Mouse (Mus musculus): ENCODE results near the gene Prkcb. TPM values are rescaled to one million over a fixed set of nuclear protein-coding genes. Genes with fewer than 3 reads are reported as not detected.

The Prkcb gene
- polyA plus RNA-seq, 1 experiment from 2014 or later, result 10.5 TPM

GRCm38 (mm10) chr7:122570407-122570806, 281.9 kb downstream of the Prkcb start:
- no peak overlapping the region for H3K4me2 ChIP-seq
- WGBS, result 42% methylated on average over 4 of the region's 4 CpGs
- no peak overlapping the region for H3K27ac ChIP-seq (ENCODE audit: poor library complexity, severe bottlenecking)
- peaks cover 11% of the 10 kb centered on the region for H3K4me1 ChIP-seq (replicated peaks)
- no peak overlapping the region for H3K4me3 ChIP-seq
- no peak for ATAC-seq (ENCODE audit: insufficient number of reproducible peaks, low FRiP score)
- no peaks in the 10 kb centered on the region for H3K9me3 ChIP-seq (replicated peaks)
- H3K27me3 ChIP-seq (replicated peaks), result no peaks in the 10 kb centered on the region
- H3K9ac ChIP-seq, result no peak overlapping the region
- no peaks in the 10 kb centered on the region for H3K36me3 ChIP-seq

- WGBS, result 86% methylated on average over 3 of the region's 3 CpGs
- no peaks in the 10 kb centered on the region for H3K36me3 ChIP-seq
- H3K4me1 ChIP-seq (replicated peaks), result 0 out of 2 replicates have a peak, but pooled peaks cover 3% of the 10 kb centered on the region
- no peaks in the 10 kb centered on the region for H3K27me3 ChIP-seq (replicated peaks)
- H3K4me3 ChIP-seq, result no peak overlapping the region
- H3K27ac ChIP-seq (ENCODE audit: poor library complexity, severe bottlenecking), result no peak overlapping the region
- no peak for ATAC-seq (ENCODE audit: insufficient number of reproducible peaks, low FRiP score)
- no peak overlapping the region for H3K9ac ChIP-seq
- H3K4me2 ChIP-seq, result no peak overlapping the region
- H3K9me3 ChIP-seq (replicated peaks), result no peaks in the 10 kb centered on the region
Measured at GRCm38 (mm10) chr7:122573101-122573635, 284.6 kb downstream of the Prkcb start.

GRCm38 (mm10) chr7:122574418-122574817, 285.9 kb downstream of the Prkcb start:
- WGBS, result 76% methylated on average over 7 of the region's 7 CpGs
- H3K9ac ChIP-seq, result no peak overlapping the region
- no peak overlapping the region for H3K4me3 ChIP-seq
- H3K4me1 ChIP-seq (replicated peaks), result 0 out of 2 replicates have a peak, but pooled peaks cover 3% of the 10 kb centered on the region
- H3K36me3 ChIP-seq, result no peaks in the 10 kb centered on the region
- H3K4me2 ChIP-seq, result no peak overlapping the region
- H3K9me3 ChIP-seq (replicated peaks), result no peaks in the 10 kb centered on the region
- H3K27ac ChIP-seq (ENCODE audit: poor library complexity, severe bottlenecking), result no peak overlapping the region
- ATAC-seq (ENCODE audit: insufficient number of reproducible peaks, low FRiP score), result no peak
- no peaks in the 10 kb centered on the region for H3K27me3 ChIP-seq (replicated peaks)

- Histone ChIP-seq H3K9me3 (replicated peaks) (no peaks in the 10 kb centered on the region), H3K27me3 (replicated peaks) (no peaks in the 10 kb centered on the region), H3K4me2 (no peak overlapping the region), H3K4me1 (replicated peaks) (0 out of 2 replicates have a peak, but pooled peaks cover 3% of the 10 kb centered on the region), H3K36me3 (no peaks in the 10 kb centered on the region), H3K27ac (ENCODE audit: poor library complexity, severe bottlenecking) (no peak overlapping the region), H3K9ac (no peak overlapping the region), H3K4me3 (no peak overlapping the region)
- WGBS, result 80% methylated on average over 5 of the region's 5 CpGs
- ATAC-seq (ENCODE audit: insufficient number of reproducible peaks, low FRiP score), result no peak
Measured at GRCm38 (mm10) chr7:122575056-122575455, 286.5 kb downstream of the Prkcb start.

GRCm38 (mm10) chr7:122575506-122575905, 287.0 kb downstream of the Prkcb start:
- Histone ChIP-seq H3K36me3 (no peaks in the 10 kb centered on the region), H3K27me3 (replicated peaks) (no peaks in the 10 kb centered on the region), H3K4me1 (replicated peaks) (0 out of 2 replicates have a peak, but pooled peaks cover 3% of the 10 kb centered on the region), H3K9me3 (replicated peaks) (no peaks in the 10 kb centered on the region), H3K27ac (ENCODE audit: poor library complexity, severe bottlenecking) (no peak overlapping the region), H3K4me3 (no peak overlapping the region), H3K4me2 (no peak overlapping the region), H3K9ac (no peak overlapping the region)
- ATAC-seq (ENCODE audit: insufficient number of reproducible peaks, low FRiP score), result no peak
- WGBS, result 33% methylated on average over 8 of the region's 8 CpGs

- H3K27me3 ChIP-seq (replicated peaks), result no peaks in the 10 kb centered on the region
- no peak overlapping the region for H3K27ac ChIP-seq (ENCODE audit: poor library complexity, severe bottlenecking)
- ATAC-seq (ENCODE audit: insufficient number of reproducible peaks, low FRiP score), result no peak
- no peaks in the 10 kb centered on the region for H3K36me3 ChIP-seq
- H3K4me2 ChIP-seq, result no peak overlapping the region
- H3K9ac ChIP-seq, result no peak overlapping the region
- H3K4me3 ChIP-seq, result no peak overlapping the region
- WGBS, result 80% methylated on average over 4 of the region's 4 CpGs
- 0 out of 2 replicates have a peak, but pooled peaks cover 3% of the 10 kb centered on the region for H3K4me1 ChIP-seq (replicated peaks)
- H3K9me3 ChIP-seq (replicated peaks), result no peaks in the 10 kb centered on the region
Measured at GRCm38 (mm10) chr7:122577571-122577970, 289.0 kb downstream of the Prkcb start.

GRCm38 (mm10) chr7:122579461-122580157, 291.1 kb downstream of the Prkcb start:
- Histone ChIP-seq H3K36me3 (no peaks in the 10 kb centered on the region), H3K9ac (no peak overlapping the region), H3K4me2 (no peak overlapping the region), H3K27ac (ENCODE audit: poor library complexity, severe bottlenecking) (no peak overlapping the region), H3K4me3 (no peak overlapping the region), H3K9me3 (replicated peaks) (no peaks in the 10 kb centered on the region), H3K4me1 (replicated peaks) (0 out of 2 replicates have a peak, but pooled peaks cover 3% of the 10 kb centered on the region), H3K27me3 (replicated peaks) (no peaks in the 10 kb centered on the region)
- no peak for ATAC-seq (ENCODE audit: insufficient number of reproducible peaks, low FRiP score)
- WGBS, result 78% methylated on average over 7 of the region's 7 CpGs

GRCm38 (mm10) chr7:122580158-122580475, 291.6 kb downstream of the Prkcb start:
- Histone ChIP-seq H3K9me3 (replicated peaks) (no peaks in the 10 kb centered on the region), H3K27ac (ENCODE audit: poor library complexity, severe bottlenecking) (no peak overlapping the region), H3K4me2 (no peak overlapping the region), H3K36me3 (no peaks in the 10 kb centered on the region), H3K27me3 (replicated peaks) (no peaks in the 10 kb centered on the region), H3K4me3 (no peak overlapping the region), H3K9ac (no peak overlapping the region), H3K4me1 (replicated peaks) (0 out of 2 replicates have a peak, but pooled peaks cover under 1% of the 10 kb centered on the region)
- ATAC-seq (ENCODE audit: insufficient number of reproducible peaks, low FRiP score), result no peak
- 54% methylated on average over 1 of the region's 1 CpGs for WGBS

GRCm38 (mm10) chr7:122584421-122585151, 296.0 kb downstream of the Prkcb start:
- H3K36me3 ChIP-seq, result no peaks in the 10 kb centered on the region
- H3K4me2 ChIP-seq, result no peak overlapping the region
- H3K27ac ChIP-seq (ENCODE audit: poor library complexity, severe bottlenecking), result no peak overlapping the region
- no peak for ATAC-seq (ENCODE audit: insufficient number of reproducible peaks, low FRiP score)
- no peaks in the 10 kb centered on the region for H3K9me3 ChIP-seq (replicated peaks)
- no peak overlapping the region for H3K4me3 ChIP-seq
- no peak overlapping the region for H3K9ac ChIP-seq
- 74% methylated on average over 14 of the region's 14 CpGs for WGBS
- H3K27me3 ChIP-seq (replicated peaks), result no peaks in the 10 kb centered on the region
- H3K4me1 ChIP-seq (replicated peaks), result no peaks in the 10 kb centered on the region

GRCm38 (mm10) chr7:122595897-122596296, 307.3 kb downstream of the Prkcb start:
- Histone ChIP-seq H3K4me3 (no peak overlapping the region), H3K9me3 (replicated peaks) (no peaks in the 10 kb centered on the region), H3K27ac (ENCODE audit: poor library complexity, severe bottlenecking) (no peak overlapping the region), H3K36me3 (no peaks in the 10 kb centered on the region), H3K9ac (no peak overlapping the region), H3K4me2 (no peak overlapping the region), H3K4me1 (replicated peaks) (peaks cover 7% of the 10 kb centered on the region), H3K27me3 (replicated peaks) (no peaks in the 10 kb centered on the region; the same call in 1 of the 2 replicates)
- peak; percentile 77 for ATAC-seq (ENCODE audit: insufficient number of reproducible peaks, low FRiP score)
- WGBS, result 41% methylated on average over 10 of the region's 10 CpGs

- no peak for ATAC-seq (ENCODE audit: insufficient number of reproducible peaks, low FRiP score)
- Histone ChIP-seq H3K27ac (ENCODE audit: poor library complexity, severe bottlenecking) (no peak overlapping the region), H3K9me3 (replicated peaks) (no peaks in the 10 kb centered on the region), H3K27me3 (replicated peaks) (no peaks in the 10 kb centered on the region; the same call in 1 of the 2 replicates), H3K4me1 (replicated peaks) (peaks cover 10% of the 10 kb centered on the region), H3K36me3 (no peaks in the 10 kb centered on the region), H3K4me3 (no peak overlapping the region), H3K4me2 (no peak overlapping the region), H3K9ac (no peak overlapping the region)
- 79% methylated on average over 9 of the region's 9 CpGs for WGBS
Measured at GRCm38 (mm10) chr7:122596596-122597170, 308.1 kb downstream of the Prkcb start.
